Mouse (Mus musculus): ENCODE data around the gene Bbof1. TPM values are rescaled to one million over a fixed set of nuclear protein-coding genes. Genes with fewer than 3 reads are reported as not detected.

The Bbof1 gene
- polyA plus RNA-seq, 1 experiment from 2014 or later = 5.2 TPM

- Histone ChIP-seq H3K4me1 (ENCODE audit: control insufficient read depth, insufficient read depth, low read length) (no peaks in the 10 kb centered on the region), H3K9ac (replicated peaks; ENCODE audit: low read depth, low read length) (no peak overlapping the region), H3K4me3 (ENCODE audit: low read depth, low read length) (no peak overlapping the region), H3K36me3 (ENCODE audit: control insufficient read depth, insufficient read depth, low read length) (no peaks in the 10 kb centered on the region), H3K27ac (ENCODE audit: low read depth, low read length) (no peak overlapping the region), H3K4me2 (ENCODE audit: low read depth, low read length) (no peak overlapping the region), H3K27me3 (ENCODE audit: control insufficient read depth, insufficient read depth, low read length) (no peaks in the 10 kb centered on the region), H3K9me3 (ENCODE audit: control insufficient read depth, low read length) (no peaks in the 10 kb centered on the region)
- ATAC-seq (ENCODE audit: low read depth) = no peak
Measured at GRCm38 (mm10) chr12:84397685-84398084, 11.2 kb upstream of the Bbof1 start.

GRCm38 (mm10) chr12:84398629-84399028 is 10.2 kb upstream of the Bbof1 start:
- Histone ChIP-seq H3K4me1 (ENCODE audit: control insufficient read depth, insufficient read depth, low read length) (no peaks in the 10 kb centered on the region), H3K27me3 (ENCODE audit: control insufficient read depth, insufficient read depth, low read length) (no peaks in the 10 kb centered on the region), H3K36me3 (ENCODE audit: control insufficient read depth, insufficient read depth, low read length) (no peaks in the 10 kb centered on the region), H3K4me2 (ENCODE audit: low read depth, low read length) (no peak overlapping the region), H3K4me3 (ENCODE audit: low read depth, low read length) (no peak overlapping the region), H3K27ac (ENCODE audit: low read depth, low read length) (no peak overlapping the region), H3K9me3 (ENCODE audit: control insufficient read depth, low read length) (no peaks in the 10 kb centered on the region), H3K9ac (replicated peaks; ENCODE audit: low read depth, low read length) (no peak overlapping the region)
- ATAC-seq (ENCODE audit: low read depth) = no peak
- 81% methylated on average over 5 of the region's 5 CpGs for WGBS

GRCm38 (mm10) chr12:84399135-84399534 is 9.7 kb upstream of the Bbof1 start:
- Histone ChIP-seq H3K4me2 (ENCODE audit: low read depth, low read length) (no peak overlapping the region), H3K4me1 (ENCODE audit: control insufficient read depth, insufficient read depth, low read length) (no peaks in the 10 kb centered on the region), H3K27ac (ENCODE audit: low read depth, low read length) (no peak overlapping the region), H3K4me3 (ENCODE audit: low read depth, low read length) (no peak overlapping the region), H3K36me3 (ENCODE audit: control insufficient read depth, insufficient read depth, low read length) (no peaks in the 10 kb centered on the region), H3K9me3 (ENCODE audit: control insufficient read depth, low read length) (no peaks in the 10 kb centered on the region), H3K9ac (replicated peaks; ENCODE audit: low read depth, low read length) (no peak overlapping the region), H3K27me3 (ENCODE audit: control insufficient read depth, insufficient read depth, low read length) (no peaks in the 10 kb centered on the region)
- ATAC-seq (ENCODE audit: low read depth) = no peak
- 77% methylated on average over 9 of the region's 9 CpGs for WGBS

- ATAC-seq (ENCODE audit: low read depth) = no peak
- Histone ChIP-seq H3K9ac (replicated peaks; ENCODE audit: low read depth, low read length) (no peak overlapping the region), H3K4me1 (ENCODE audit: control insufficient read depth, insufficient read depth, low read length) (no peaks in the 10 kb centered on the region), H3K9me3 (ENCODE audit: control insufficient read depth, low read length) (no peaks in the 10 kb centered on the region), H3K27ac (ENCODE audit: low read depth, low read length) (no peak overlapping the region), H3K27me3 (ENCODE audit: control insufficient read depth, insufficient read depth, low read length) (no peaks in the 10 kb centered on the region), H3K4me2 (ENCODE audit: low read depth, low read length) (no peak overlapping the region), H3K4me3 (ENCODE audit: low read depth, low read length) (no peak overlapping the region), H3K36me3 (ENCODE audit: control insufficient read depth, insufficient read depth, low read length) (no peaks in the 10 kb centered on the region)
- 86% methylated on average over 9 of the region's 9 CpGs for WGBS
Measured at GRCm38 (mm10) chr12:84399663-84400062, 9.2 kb upstream of the Bbof1 start.

- no peaks in the 10 kb centered on the region for H3K36me3 ChIP-seq (ENCODE audit: control insufficient read depth, insufficient read depth, low read length)
- H3K27ac ChIP-seq (ENCODE audit: low read depth, low read length) = no peak overlapping the region
- no peak overlapping the region for H3K9ac ChIP-seq (replicated peaks; ENCODE audit: low read depth, low read length)
- no peaks in the 10 kb centered on the region for H3K9me3 ChIP-seq (ENCODE audit: control insufficient read depth, low read length)
- no peak for ATAC-seq (ENCODE audit: low read depth)
- no peak overlapping the region for H3K4me2 ChIP-seq (ENCODE audit: low read depth, low read length)
- 80% methylated on average over 3 of the region's 3 CpGs for WGBS
- no peaks in the 10 kb centered on the region for H3K27me3 ChIP-seq (ENCODE audit: control insufficient read depth, insufficient read depth, low read length)
- no peaks in the 10 kb centered on the region for H3K4me1 ChIP-seq (ENCODE audit: control insufficient read depth, insufficient read depth, low read length)
- H3K4me3 ChIP-seq (ENCODE audit: low read depth, low read length) = no peak overlapping the region
Measured at GRCm38 (mm10) chr12:84400068-84400467, 8.8 kb upstream of the Bbof1 start.

GRCm38 (mm10) chr12:84400653-84401052 is 8.2 kb upstream of the Bbof1 start:
- Histone ChIP-seq H3K4me3 (ENCODE audit: low read depth, low read length) (no peak overlapping the region), H3K27ac (ENCODE audit: low read depth, low read length) (no peak overlapping the region), H3K4me1 (ENCODE audit: control insufficient read depth, insufficient read depth, low read length) (no peaks in the 10 kb centered on the region), H3K4me2 (ENCODE audit: low read depth, low read length) (no peak overlapping the region), H3K36me3 (ENCODE audit: control insufficient read depth, insufficient read depth, low read length) (no peaks in the 10 kb centered on the region), H3K27me3 (ENCODE audit: control insufficient read depth, insufficient read depth, low read length) (no peaks in the 10 kb centered on the region), H3K9me3 (ENCODE audit: control insufficient read depth, low read length) (no peaks in the 10 kb centered on the region), H3K9ac (replicated peaks; ENCODE audit: low read depth, low read length) (no peak overlapping the region)
- WGBS = 73% methylated on average over 3 of the region's 3 CpGs
- ATAC-seq (ENCODE audit: low read depth) = no peak

- H3K36me3 ChIP-seq (ENCODE audit: control insufficient read depth, insufficient read depth, low read length) = no peaks in the 10 kb centered on the region
- no peak overlapping the region for H3K27ac ChIP-seq (ENCODE audit: low read depth, low read length)
- H3K27me3 ChIP-seq (ENCODE audit: control insufficient read depth, insufficient read depth, low read length) = no peaks in the 10 kb centered on the region
- H3K4me1 ChIP-seq (ENCODE audit: control insufficient read depth, insufficient read depth, low read length) = peaks cover 4% of the 10 kb centered on the region; the same call in 1 of the 2 replicates
- H3K9me3 ChIP-seq (ENCODE audit: control insufficient read depth, low read length) = no peaks in the 10 kb centered on the region
- 85% methylated on average over 9 of the region's 9 CpGs for WGBS
- H3K4me3 ChIP-seq (ENCODE audit: low read depth, low read length) = no peak overlapping the region
- H3K9ac ChIP-seq (replicated peaks; ENCODE audit: low read depth, low read length) = no peak overlapping the region
- no peak for ATAC-seq (ENCODE audit: low read depth)
- H3K4me2 ChIP-seq (ENCODE audit: low read depth, low read length) = no peak overlapping the region
Measured at GRCm38 (mm10) chr12:84402923-84403322, 5.9 kb upstream of the Bbof1 start.

- Histone ChIP-seq H3K4me3 (ENCODE audit: low read depth, low read length) (no peak overlapping the region), H3K27me3 (ENCODE audit: control insufficient read depth, insufficient read depth, low read length) (no peaks in the 10 kb centered on the region), H3K9ac (replicated peaks; ENCODE audit: low read depth, low read length) (no peak overlapping the region), H3K9me3 (ENCODE audit: control insufficient read depth, low read length) (no peaks in the 10 kb centered on the region), H3K4me2 (ENCODE audit: low read depth, low read length) (no peak overlapping the region), H3K36me3 (ENCODE audit: control insufficient read depth, insufficient read depth, low read length) (no peaks in the 10 kb centered on the region), H3K27ac (ENCODE audit: low read depth, low read length) (no peak overlapping the region), H3K4me1 (ENCODE audit: control insufficient read depth, insufficient read depth, low read length) (peaks cover 5% of the 10 kb centered on the region; the same call in 1 of the 2 replicates)
- WGBS = 66% methylated on average over 6 of the region's 6 CpGs
- ATAC-seq (ENCODE audit: low read depth) = no peak
Measured at GRCm38 (mm10) chr12:84404541-84404940, 4.3 kb upstream of the Bbof1 start.

- H3K9ac ChIP-seq (replicated peaks; ENCODE audit: low read depth, low read length) = no peak overlapping the region
- H3K9me3 ChIP-seq (ENCODE audit: control insufficient read depth, low read length) = no peaks in the 10 kb centered on the region
- H3K27ac ChIP-seq (ENCODE audit: low read depth, low read length) = no peak overlapping the region
- H3K4me2 ChIP-seq (ENCODE audit: low read depth, low read length) = no peak overlapping the region
- H3K4me1 ChIP-seq (ENCODE audit: control insufficient read depth, insufficient read depth, low read length) = peaks cover 5% of the 10 kb centered on the region; the same call in 1 of the 2 replicates
- H3K27me3 ChIP-seq (ENCODE audit: control insufficient read depth, insufficient read depth, low read length) = no peaks in the 10 kb centered on the region
- H3K4me3 ChIP-seq (ENCODE audit: low read depth, low read length) = no peak overlapping the region
- 59% methylated on average over 4 of the region's 4 CpGs for WGBS
- no peaks in the 10 kb centered on the region for H3K36me3 ChIP-seq (ENCODE audit: control insufficient read depth, insufficient read depth, low read length)
- ATAC-seq (ENCODE audit: low read depth) = no peak
Measured at GRCm38 (mm10) chr12:84407259-84407658, 1.6 kb upstream of the Bbof1 start.
